Mouse (Mus musculus): ENCODE measurements around the gene Tent5b.

DNA sequence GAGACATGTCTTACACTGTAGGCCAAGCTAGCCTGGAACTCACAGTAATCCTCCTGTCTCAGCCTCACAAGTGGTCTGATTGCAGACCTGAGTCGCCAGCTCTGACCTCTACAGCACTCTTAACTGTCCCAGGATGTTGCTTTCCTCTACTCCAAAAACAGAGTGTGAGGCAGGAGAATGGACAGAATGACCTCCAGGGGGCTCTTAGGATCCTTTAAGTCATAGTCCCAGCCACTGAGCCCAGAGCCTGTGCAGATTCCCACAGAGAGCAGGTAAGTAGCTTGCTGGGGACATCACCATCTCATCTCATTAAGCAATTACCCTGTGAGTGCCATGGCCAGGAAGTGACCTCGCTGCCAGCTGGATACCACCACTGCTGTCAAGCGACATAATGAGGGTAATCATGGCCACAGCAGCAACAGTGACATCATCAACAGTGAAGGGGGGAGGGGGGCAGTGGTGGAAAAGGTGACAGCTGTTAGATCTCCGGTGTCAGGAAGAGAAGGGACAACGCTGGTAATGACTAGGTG lies 19.1 kb upstream of the Tent5b start:
- TF ChIP-seq CHD2 (IDR thresholded peaks at IDR 0.05; ENCODE audit: low read depth, low read length) (no peak), ZC3H11A (IDR thresholded peaks at IDR 0.05; ENCODE audit: borderline replicate concordance, low read depth, low read length) (no peak), HCFC1 (IDR thresholded peaks at IDR 0.05; ENCODE audit: borderline replicate concordance, insufficient read depth, low read length) (no peak)

Measured in ES-E14 (cell line).